Mouse (Mus musculus) hindbrain, embryonic 15.5 days (tissue): Measurements from ENCODE around the gene Dtx2. TPM values are rescaled to one million over a fixed set of nuclear protein-coding genes. Genes with fewer than 3 reads are reported as not detected.

ENCODE experiments used
- ATAC-seq: fragments of 200-750 bp; cut with Nextera tagmentation; 2 replicates; pipeline ENCODE4 v1.8.0; 2017; ENCODE audit warnings: low read depth, moderate number of reproducible peaks, moderate TSS enrichment; ENCODE audit not compliant: low FRiP score
- H3K27ac ChIP-seq: fragments of 300-500 bp; sonication (generic); replicated peaks from 2 replicates; pipeline ENCODE4 v1.5.1; 2015; ENCODE audit warnings: mild to moderate bottlenecking, inconsistent platforms
- H3K27me3 ChIP-seq: fragments of 300-500 bp; sonication (generic); 2 replicates; pipeline ENCODE4 v1.6.1; 2015; ENCODE audit warnings: control low read depth, inconsistent platforms
- H3K36me3 ChIP-seq: fragments of 300-500 bp; sonication (generic); 2 replicates; pipeline ENCODE4 v1.6.1; 2015; ENCODE audit warnings: control low read depth, inconsistent platforms
- H3K4me1 ChIP-seq: fragments of 300-500 bp; sonication (generic); replicated peaks from 2 replicates; pipeline ENCODE4 v1.6.1; 2015; ENCODE audit warnings: control low read depth, inconsistent platforms
- H3K4me2 ChIP-seq: fragments of 300-500 bp; sonication (generic); 2 replicates; pipeline ENCODE4 v1.6.1; 2015; ENCODE audit warnings: moderate library complexity, mild to moderate bottlenecking, inconsistent platforms
- H3K4me3 ChIP-seq: fragments of 300-500 bp; sonication (generic); 2 replicates; pipeline ENCODE4 v1.5.1; 2015; ENCODE audit warnings: mild to moderate bottlenecking, inconsistent platforms
- H3K9ac ChIP-seq: fragments of 300-500 bp; sonication (generic); 2 replicates; pipeline ENCODE4 v1.6.1; 2015; ENCODE audit warnings: inconsistent platforms
- H3K9me3 ChIP-seq: fragments of 300-500 bp; sonication (generic); 2 replicates; pipeline ENCODE4 v1.6.1; 2016; ENCODE audit warnings: control low read depth, inconsistent platforms
- WGBS: fragments of 180-500 bp; shearing (Covaris S2); methylation state at CpG from one replicate; pipeline ENCODE4 v1.1.7; 2015; 5-methylcytosine and 5-hydroxymethylcytosine counted together
- polyA plus RNA-seq: library from polyadenylated mRNA; unstranded; fragments of >200 nt; fragmentation: Nextera tagmentation; extraction: Ambion mirVana; gene quantifications from 2 replicates; pipeline ENCODE4 v1.2.1, GENCODE M21; 2015

The Dtx2 gene
- polyA plus RNA-seq, 1 experiment from 2014 or later = 25.6 TPM

- H3K9me3 ChIP-seq = no peaks in the 10 kb centered on the region
- H3K4me3 ChIP-seq = no peak within 1 kb of the TSS
- 71% methylated on average over 8 of the region's 8 CpGs for WGBS
- H3K4me1 ChIP-seq = no peaks in the 10 kb centered on the region
- H3K9ac ChIP-seq = no peak within 1 kb of the TSS
- no peak for ATAC-seq
- no peak within 1 kb of the TSS for H3K27ac ChIP-seq
- no peaks in the 10 kb centered on the region for H3K27me3 ChIP-seq
- no peaks in the 10 kb centered on the region for H3K36me3 ChIP-seq
- H3K4me2 ChIP-seq = no peak within 1 kb of the TSS
Measured at GRCm38 (mm10) chr5:135979904-135980303, 14.7 kb upstream of the Dtx2 start, which contains the start of gene Zp3. Gene Zp3 (plus strand): TSS chr5:135980099.

- no peaks in the 10 kb centered on the region for H3K27me3 ChIP-seq
- WGBS = 36% methylated on average over 6 of the region's 6 CpGs
- no peak overlapping the region for H3K27ac ChIP-seq
- H3K9ac ChIP-seq = no peak overlapping the region
- no peaks in the 10 kb centered on the region for H3K9me3 ChIP-seq
- no peak for ATAC-seq
- H3K36me3 ChIP-seq = no peaks in the 10 kb centered on the region
- H3K4me2 ChIP-seq = no peak overlapping the region
- H3K4me1 ChIP-seq = no peaks in the 10 kb centered on the region
- no peak overlapping the region for H3K4me3 ChIP-seq
Measured at GRCm38 (mm10) chr5:135982398-135982797, 12.2 kb upstream of the Dtx2 start.

GRCm38 (mm10) chr5:135984546-135985044, 10.0 kb upstream of the Dtx2 start:
- Histone ChIP-seq H3K36me3 (no peaks in the 10 kb centered on the region), H3K9ac (no peak overlapping the region), H3K27ac (no peak overlapping the region), H3K4me3 (no peak overlapping the region), H3K27me3 (no peaks in the 10 kb centered on the region), H3K4me2 (no peak overlapping the region), H3K4me1 (no peaks in the 10 kb centered on the region), H3K9me3 (no peaks in the 10 kb centered on the region)
- WGBS = 52% methylated on average over 6 of the region's 6 CpGs
- ATAC-seq = no peak

GRCm38 (mm10) chr5:135987248-135987647, 7.4 kb upstream of the Dtx2 start:
- no peaks in the 10 kb centered on the region for H3K27me3 ChIP-seq
- no peak overlapping the region for H3K9ac ChIP-seq
- H3K4me2 ChIP-seq = no peak overlapping the region
- ATAC-seq = no peak
- no peak overlapping the region for H3K4me3 ChIP-seq
- no peak overlapping the region for H3K27ac ChIP-seq
- H3K36me3 ChIP-seq = no peaks in the 10 kb centered on the region
- no peaks in the 10 kb centered on the region for H3K9me3 ChIP-seq
- 51% methylated on average over 11 of the region's 11 CpGs for WGBS
- H3K4me1 ChIP-seq = no peaks in the 10 kb centered on the region

GRCm38 (mm10) chr5:135990601-135991000, 4.0 kb upstream of the Dtx2 start:
- no peaks in the 10 kb centered on the region for H3K9me3 ChIP-seq
- H3K4me3 ChIP-seq = no peak overlapping the region
- ATAC-seq = no peak
- H3K4me2 ChIP-seq = no peak overlapping the region
- no peaks in the 10 kb centered on the region for H3K27me3 ChIP-seq
- H3K27ac ChIP-seq = no peak overlapping the region
- H3K4me1 ChIP-seq = peaks cover 3% of the 10 kb centered on the region
- WGBS = 69% methylated on average over 5 of the region's 5 CpGs
- no peaks in the 10 kb centered on the region for H3K36me3 ChIP-seq
- no peak overlapping the region for H3K9ac ChIP-seq

- no peak for ATAC-seq
- Histone ChIP-seq H3K27ac (no peak overlapping the region), H3K4me1 (peaks cover 18% of the 10 kb centered on the region), H3K4me3 (no peak overlapping the region), H3K27me3 (no peaks in the 10 kb centered on the region), H3K9ac (no peak overlapping the region), H3K9me3 (no peaks in the 10 kb centered on the region), H3K36me3 (peaks cover 9% of the 10 kb centered on the region), H3K4me2 (no peak overlapping the region)
- 50% methylated on average over 5 of the region's 5 CpGs for WGBS
Measured at GRCm38 (mm10) chr5:135993381-135993965, 1.1 kb upstream of the Dtx2 start.

- Histone ChIP-seq H3K36me3 (peaks cover 16% of the 10 kb centered on the region), H3K4me3 (peak overlapping the region; percentile 61), H3K9me3 (no peaks in the 10 kb centered on the region), H3K4me2 (no peak overlapping the region), H3K27ac (no peak overlapping the region), H3K4me1 (peaks cover 18% of the 10 kb centered on the region), H3K9ac (no peak overlapping the region), H3K27me3 (no peaks in the 10 kb centered on the region)
- WGBS = 61% methylated on average over 8 of the region's 8 CpGs
- ATAC-seq = peak; percentile 10; the same call in 1 of the 2 replicates
Measured at GRCm38 (mm10) chr5:135994335-135994724, 270 bp upstream of the Dtx2 start.

- 89% methylated on average over 8 of the region's 8 CpGs for WGBS
- H3K27ac ChIP-seq = no peak overlapping the region
- H3K4me3 ChIP-seq = peak overlapping the region; percentile 61; the same call in 1 of the 2 replicates
- peak overlapping the region; percentile 62 for H3K4me2 ChIP-seq
- no peaks in the 10 kb centered on the region for H3K9me3 ChIP-seq
- H3K36me3 ChIP-seq = peaks cover 16% of the 10 kb centered on the region
- H3K4me1 ChIP-seq = peaks cover 18% of the 10 kb centered on the region
- no peaks in the 10 kb centered on the region for H3K27me3 ChIP-seq
- H3K9ac ChIP-seq = peak overlapping the region; percentile 57; the same call in 1 of the 2 replicates
- ATAC-seq = no peak
Measured at GRCm38 (mm10) chr5:135996162-135996561, 1.6 kb downstream of the Dtx2 start.

- Histone ChIP-seq H3K9ac (no peak overlapping the region), H3K27me3 (no peaks in the 10 kb centered on the region), H3K4me3 (no peak overlapping the region), H3K4me2 (no peak overlapping the region), H3K9me3 (no peaks in the 10 kb centered on the region), H3K4me1 (peaks cover 12% of the 10 kb centered on the region), H3K36me3 (peaks cover 16% of the 10 kb centered on the region), H3K27ac (no peak overlapping the region)
- 99% methylated on average over 6 of the region's 6 CpGs for WGBS
- ATAC-seq = no peak
Measured at GRCm38 (mm10) chr5:136001222-136001621, 6.6 kb downstream of the Dtx2 start.

- ATAC-seq = no peak
- Histone ChIP-seq H3K4me2 (no peak overlapping the region), H3K4me3 (no peak overlapping the region), H3K36me3 (peaks cover 16% of the 10 kb centered on the region), H3K9me3 (no peaks in the 10 kb centered on the region), H3K9ac (no peak overlapping the region), H3K27ac (no peak overlapping the region), H3K4me1 (peaks cover 4% of the 10 kb centered on the region; the same call in 1 of the 2 replicates), H3K27me3 (no peaks in the 10 kb centered on the region)
- WGBS = 86% methylated on average over 2 of the region's 2 CpGs
Measured at GRCm38 (mm10) chr5:136002325-136002724, 7.7 kb downstream of the Dtx2 start.

GRCm38 (mm10) chr5:136002751-136003151, 8.2 kb downstream of the Dtx2 start:
- 50% methylated on average over 3 of the region's 3 CpGs for WGBS
- ATAC-seq = no peak

GRCm38 (mm10) chr5:136004537-136004936, 9.9 kb downstream of the Dtx2 start:
- H3K27me3 ChIP-seq = no peaks in the 10 kb centered on the region
- no peak overlapping the region for H3K9ac ChIP-seq
- H3K4me2 ChIP-seq = no peak overlapping the region

More at GRCm38 (mm10) chr5:136002751-136003151, 8.2 kb downstream of the Dtx2 start:
- H3K4me2 ChIP-seq = no peak overlapping the region
- H3K9ac ChIP-seq = no peak overlapping the region
- H3K9me3 ChIP-seq = no peaks in the 10 kb centered on the region
- no peak overlapping the region for H3K27ac ChIP-seq
- H3K4me3 ChIP-seq = no peak overlapping the region
- H3K27me3 ChIP-seq = no peaks in the 10 kb centered on the region
- peaks cover 13% of the 10 kb centered on the region for H3K36me3 ChIP-seq
- H3K4me1 ChIP-seq = peaks cover 4% of the 10 kb centered on the region; the same call in 1 of the 2 replicates

More at GRCm38 (mm10) chr5:136004537-136004936, 9.9 kb downstream of the Dtx2 start:
- no peaks in the 10 kb centered on the region for H3K9me3 ChIP-seq
- no peak overlapping the region for H3K4me3 ChIP-seq
- H3K36me3 ChIP-seq = no peaks in the 10 kb centered on the region; the same call in 1 of the 2 replicates
- H3K27ac ChIP-seq = no peak overlapping the region
- peaks cover 4% of the 10 kb centered on the region; the same call in 1 of the 2 replicates for H3K4me1 ChIP-seq
- ATAC-seq = no peak
- WGBS = 80% methylated on average over 4 of the region's 4 CpGs
